Mouse (Mus musculus): ENCODE measurements around the gene Il31.

DNA sequence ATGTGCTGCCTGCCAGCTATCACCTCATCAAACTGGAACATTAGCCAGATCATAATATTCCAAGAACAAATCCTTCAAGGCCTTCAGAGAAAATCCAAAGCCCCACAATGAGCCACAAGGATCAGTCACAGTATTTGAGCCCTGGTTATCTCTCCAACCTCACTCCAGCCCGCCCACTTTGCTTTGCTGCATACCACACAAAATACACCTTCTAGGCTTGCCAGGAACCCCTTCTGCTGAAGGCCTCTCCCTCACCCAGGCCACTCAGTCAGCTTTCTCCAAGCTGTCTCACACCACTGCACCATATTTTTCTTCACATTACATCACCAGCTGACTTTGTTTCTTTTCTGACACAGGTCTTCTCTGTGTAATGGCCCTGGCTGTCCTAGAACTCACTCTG is 32.9 kb upstream of the Il31 start:
- TF ChIP-seq CTCF (IDR thresholded peaks at IDR 0.05; ENCODE audit: extremely low read depth, insufficient read depth, low read length) (no peak), POLR2A (IDR thresholded peaks at IDR 0.05; ENCODE audit: extremely low read depth, insufficient read depth, low read length) (no peak)

Data from cortical plate, adult 2 months (tissue).